Comparison of ENCODE assay signal across 24 mouse cellular contexts in the genomic region with DNA sequence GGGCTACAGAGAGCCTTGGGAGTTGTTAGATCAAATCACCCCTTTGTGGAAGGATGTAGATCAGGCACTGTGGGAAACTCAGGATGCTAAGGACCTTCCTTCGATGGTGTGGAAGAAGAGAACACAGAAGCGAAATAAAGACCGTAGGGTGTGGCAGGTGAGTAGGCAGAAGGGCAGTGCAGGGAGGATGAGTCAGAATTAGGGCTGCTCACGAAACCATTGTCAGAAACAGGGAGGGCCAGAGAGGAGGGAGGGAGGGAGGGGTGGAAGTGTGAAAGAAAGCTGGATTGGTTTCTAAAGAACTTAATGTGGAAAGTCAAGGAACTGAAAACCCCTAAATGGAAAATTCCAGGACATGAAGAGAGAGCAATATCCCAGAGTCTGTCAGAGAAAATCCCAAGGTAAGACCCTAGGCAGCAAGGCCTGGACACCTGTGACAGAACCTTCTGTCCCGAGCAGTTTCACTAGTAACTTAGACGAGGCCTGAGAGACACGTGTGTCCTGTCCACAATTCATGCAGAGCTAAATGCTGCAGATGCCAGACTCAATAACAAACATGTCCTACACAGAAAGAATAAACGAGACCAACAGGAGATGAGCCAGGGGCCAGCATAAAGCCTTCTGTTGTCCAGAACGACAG. TPM values are rescaled to one million over a fixed set of nuclear protein-coding genes. Genes with fewer than 3 reads are reported as not detected.
DNase-seq lines count a peak whose midpoint lies in the region; TF ChIP-seq lines count a peak whose summit lies in the region.
"Had no signal": no experiment of that assay in that cellular context is flagged by ENCODE, and none has a peak within 500 bp of the region (broad histone marks: within the 10 kb centered on the region; RNA-seq: fewer than 3 reads in every experiment).

No protein-coding gene starts in this region.

- H3K9me3 ChIP-seq in heart, embryonic 10.5 days = no peaks in the 10 kb centered on the region
- H3K9me3 ChIP-seq: embryonic facial prominence, embryonic 10.5 days; forebrain, embryonic 10.5 days; forebrain, embryonic 15.5 days; heart, embryonic 15.5 days; hindbrain, embryonic 15.5 days had no signal

- 76% methylated on average over 9 of the region's 9 CpGs for WGBS in heart, embryonic 10.5 days

- H3K27ac ChIP-seq in heart, embryonic 10.5 days = no peak overlapping the region
- H3K27ac ChIP-seq: embryonic facial prominence, embryonic 10.5 days; forebrain, embryonic 10.5 days; forebrain, embryonic 15.5 days; heart, embryonic 15.5 days; hindbrain, embryonic 15.5 days had no signal

- DNase-seq in heart, embryonic 10.5 days (ENCODE audit: low spot score) = peak; percentile 31
- DNase-seq in heart, postnatal 14 days = no peak
- DNase-seq in 3134 (ENCODE audit: extremely low read depth, insufficient read length, low spot score) = peak; percentile 25
- DNase-seq in B cell, adult 2 months = peak; percentile 33 to 42
- DNase-seq in cerebellum, postnatal 36 days = no peak
- DNase-seq in MN1 (ENCODE audit: low spot score) = no peak
- DNase-seq: adrenal gland, postnatal 10 days; cerebellum, adult 11-12 months; cerebellum, adult 9-11 months; gastrocnemius, postnatal 36 days; heart, adult 18-20 months; heart, postnatal 36 days had no signal

- H3K4me1 ChIP-seq in heart, embryonic 10.5 days = 0 out of 2 replicates have a peak, but pooled peaks cover 2% of the 10 kb centered on the region
- H3K4me1 ChIP-seq: forebrain, embryonic 15.5 days; heart, embryonic 15.5 days; hindbrain, embryonic 15.5 days had no signal

- no peaks in the 10 kb centered on the region for H3K27me3 ChIP-seq in heart, embryonic 10.5 days (ENCODE audit: insufficient read depth, poor library complexity, severe bottlenecking)
- H3K27me3 ChIP-seq in myocyte (ENCODE audit: control insufficient read depth, insufficient read depth, insufficient read length) = no peaks in the 10 kb centered on the region
- H3K27me3 ChIP-seq: forebrain, embryonic 15.5 days; heart, embryonic 15.5 days; hindbrain, embryonic 15.5 days had no signal

- no peak overlapping the region for H3K4me3 ChIP-seq in heart, embryonic 10.5 days
- H3K4me3 ChIP-seq in myocyte = no peak overlapping the region
- H3K4me3 ChIP-seq: embryonic facial prominence, embryonic 10.5 days; forebrain, embryonic 10.5 days; forebrain, embryonic 15.5 days; heart, embryonic 15.5 days; hindbrain, embryonic 15.5 days had no signal

- H3K79me2 ChIP-seq in myocyte (ENCODE audit: control insufficient read depth, insufficient read depth) = peaks cover 14% of the 10 kb centered on the region

- no peak for TF ChIP-seq POLR2A in myocyte (IDR thresholded peaks at IDR 0.05; ENCODE audit: insufficient read length, low read depth)

- intact Hi-C loops in heart, postnatal 14 days (cut with DNase I) = no loop called here

- H3ac ChIP-seq in myocyte (ENCODE audit: control insufficient read depth, insufficient read length) = no peak overlapping the region

- H3K4me2 ChIP-seq in myocyte (ENCODE audit: low read depth) = peak overlapping the region; percentile 50
- H3K4me2 ChIP-seq: forebrain, embryonic 15.5 days; heart, embryonic 11.5 days; heart, embryonic 15.5 days; hindbrain, embryonic 15.5 days had no signal

- no peaks in the 10 kb centered on the region for H3K36me3 ChIP-seq in heart, embryonic 10.5 days
- H3K36me3 ChIP-seq in myocyte (ENCODE audit: control insufficient read depth, insufficient read depth) = no peaks in the 10 kb centered on the region
- H3K36me3 ChIP-seq: embryonic facial prominence, embryonic 10.5 days; forebrain, embryonic 10.5 days; forebrain, embryonic 15.5 days; heart, embryonic 15.5 days; hindbrain, embryonic 15.5 days had no signal

TF ChIP-seq in myocyte, 11 proteins besides CTCF, POLR2A, EP300 and RAD21:
- TF ChIP-seq SRF (IDR thresholded peaks at IDR 0.05; ENCODE audit: control insufficient read depth, insufficient read length, low read depth) (no peak), POLR2AphosphoS2 (IDR thresholded peaks at IDR 0.05; ENCODE audit: insufficient read length, low read depth) (no peak), MAX (IDR thresholded peaks at IDR 0.05; ENCODE audit: low read depth) (no peak), E2F4 (IDR thresholded peaks at IDR 0.05; ENCODE audit: insufficient read depth) (no peak), CEBPB (IDR thresholded peaks at IDR 0.05; ENCODE audit: insufficient read depth, poor library complexity, severe bottlenecking) (no peak), TCF3 (IDR thresholded peaks at IDR 0.05; ENCODE audit: insufficient read length, low read depth) (no peak), MYOD1 (IDR thresholded peaks at IDR 0.05; ENCODE audit: control insufficient read depth in 1 of 3, insufficient read length in 2 of 3, low read depth in 2 of 3) (no peak), MYOG (IDR thresholded peaks at IDR 0.05; ENCODE audit: control insufficient read depth in 1 of 3, insufficient read depth in 1 of 3, insufficient read length in 2 of 3, low read depth in 2 of 3) (no peak), USF1 (IDR thresholded peaks at IDR 0.05; ENCODE audit: low read depth) (no peak), TCF12 (IDR thresholded peaks at IDR 0.05; ENCODE audit: insufficient read depth, poor library complexity, severe bottlenecking) (no peak), REST (IDR thresholded peaks at IDR 0.05; ENCODE audit: insufficient read depth, insufficient read length) (no peak)

RNA-seq across cellular contexts. Expression of a gene that starts 4.3 kb away (rescaled TPM):
- polyA plus RNA-seq in heart, embryonic 10.5 days (2016; fragmentation: Nextera tagmentation; extraction: Ambion mirVana) = 0.09 and 0.38 TPM in 2 replicates
- total RNA-seq in heart, postnatal 14 days (2021) = under 1 TPM; 0.76 to 0.81 TPM
- polyA plus RNA-seq in myocyte (2012; fragmentation: generic; extraction: Trizol) = 3.3 TPM

RNA-seq across cellular contexts. Expression of a gene that starts 39.0 kb away (rescaled TPM):
- 0.06 TPM in 1 of 2 replicates, not detected in the other for polyA plus RNA-seq in heart, embryonic 10.5 days (2016; fragmentation: Nextera tagmentation; extraction: Ambion mirVana)
- total RNA-seq in heart, postnatal 14 days (2021) = 10 to 100 TPM in 1 of 2 experiments, under 1 TPM in 1; 0.74 to 16.5 TPM
- 0.02 TPM for polyA plus RNA-seq in myocyte (2012; fragmentation: generic; extraction: Trizol)
- total RNA-seq: adrenal gland, postnatal 4 days; ES-E14; heart, adult 18-20 months; heart, postnatal 36 days had no signal
- polyA plus RNA-seq: embryonic facial prominence, embryonic 10.5 days; embryonic facial prominence, embryonic 14.5 days; forebrain, embryonic 10.5 days; forebrain, embryonic 15.5 days; heart, embryonic 11.5 days; hindbrain, embryonic 11.5 days; hindbrain, embryonic 15.5 days; intestine, embryonic 16.5 days had no signal

Comparison
In these comparisons a context has a peak if more than half of its experiments do, and no peak if none do; other contexts are left out.
1. DNase-seq: peak in heart, embryonic 10.5 days (single experiment), 3134 (single experiment) and B cell, adult 2 months (2 of 2); none in heart, postnatal 14 days (0 of 2), cerebellum, postnatal 36 days (0 of 2) and MN1 (single experiment).